In the genomic region with DNA sequence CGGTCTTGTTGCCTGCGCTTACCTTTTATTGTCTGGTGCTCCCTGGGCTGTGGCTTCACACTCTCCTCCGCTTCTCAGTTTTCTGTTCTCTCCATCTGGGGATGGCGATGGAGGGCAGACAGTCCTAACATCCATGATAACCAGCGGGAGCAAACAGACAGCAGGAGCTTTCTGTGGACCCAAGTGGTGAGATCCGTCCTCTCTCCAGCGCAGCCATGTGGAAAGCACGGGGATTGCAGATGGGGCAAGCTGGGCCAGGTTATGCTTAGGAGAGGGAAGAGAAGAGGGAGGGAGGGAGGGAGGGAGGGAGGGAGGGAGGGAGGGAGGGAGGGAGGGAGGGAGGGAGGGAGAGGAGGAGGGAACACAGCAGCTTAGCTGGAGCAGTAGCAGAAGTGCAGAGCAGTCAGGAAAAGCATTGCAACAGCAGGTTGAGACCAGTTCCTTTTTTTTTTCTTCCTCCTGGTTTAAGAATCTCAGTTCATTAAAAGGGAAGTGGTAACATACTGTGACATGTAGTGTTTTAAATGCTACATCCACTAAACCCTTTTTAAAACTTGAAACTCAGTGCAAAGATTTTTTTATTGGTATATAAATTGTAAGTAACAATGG, we compare ENCODE assay signal across 8 mouse cellular contexts. TPM values are rescaled to one million over a fixed set of nuclear protein-coding genes. Genes with fewer than 3 reads are reported as not detected.
DNase-seq lines count a peak whose midpoint lies in the region; ATAC-seq and TF ChIP-seq lines count a peak whose summit lies in the region.

Gene Zkscan17, minus strand, starts transcription at position 280 of the 609 bp plus-strand sequence.

- in situ Hi-C loops in Patski (cut with MboI; ENCODE audit: low pct_unique_long_range_greater_than_20kb): loop anchor here (5.0 to 10.0 kb wide), 2 partner anchors 46 to 248 kb away; no protein-coding TSS in a partner anchor

- WGBS in forebrain, embryonic 15.5 days: 56% methylated on average over 8 of the region's 8 CpGs
- WGBS in hindbrain, embryonic 12.5 days: 51% methylated on average over 8 of the region's 8 CpGs
- 44% methylated on average over 8 of the region's 8 CpGs for WGBS in liver, postnatal 0 days (ENCODE audit: insufficient replicate concordance)

- no peak within 1 kb of the TSS for H3K27ac ChIP-seq in forebrain, embryonic 15.5 days (replicated peaks)
- H3K27ac ChIP-seq in hindbrain, embryonic 12.5 days: no peak within 1 kb of the TSS
- H3K27ac ChIP-seq in liver, postnatal 0 days (ENCODE audit: low read depth): peak within 1 kb of the TSS; percentile 39; the same call in 1 of the 2 replicates

- no peaks in the 10 kb centered on the region for H3K36me3 ChIP-seq in forebrain, embryonic 15.5 days
- H3K36me3 ChIP-seq in hindbrain, embryonic 12.5 days: no peaks in the 10 kb centered on the region
- no peaks in the 10 kb centered on the region for H3K36me3 ChIP-seq in liver, postnatal 0 days (replicated peaks; ENCODE audit: insufficient read depth, low read length)

- no peaks in the 10 kb centered on the region for H3K27me3 ChIP-seq in Patski
- no peaks in the 10 kb centered on the region for H3K27me3 ChIP-seq in forebrain, embryonic 15.5 days
- no peaks in the 10 kb centered on the region for H3K27me3 ChIP-seq in hindbrain, embryonic 12.5 days
- no peaks in the 10 kb centered on the region for H3K27me3 ChIP-seq in liver, postnatal 0 days (ENCODE audit: insufficient read depth, low read length)

- ATAC-seq in Patski: no peak
- ATAC-seq in forebrain, embryonic 15.5 days (replicated peaks): no peak
- ATAC-seq in hindbrain, embryonic 12.5 days (ENCODE audit: low FRiP score): no peak
- peak; percentile 42; the same call in 1 of the 2 replicates for ATAC-seq in liver, postnatal 0 days

- TF ChIP-seq CTCF in Patski (IDR thresholded peaks at IDR 0.05): peak; percentile 30
- peak; percentile 42 for TF ChIP-seq CTCF in liver, postnatal 0 days (IDR thresholded peaks at IDR 0.05; ENCODE audit: low read depth)

- peak; percentile 15 to 28 for DNase-seq in cerebellum, postnatal 36 days
- DNase-seq in cerebellum, adult 9-11 months: no peak
- no peak for DNase-seq in Patski (ENCODE audit: low read depth, low spot score)
- DNase-seq in liver, postnatal 0 days: peak; percentile 61
- peak; percentile 22 for DNase-seq in retina, adult 2 months (ENCODE audit: low read depth, low spot score)
- no peak for DNase-seq in layer of hippocampus, postnatal 14 days (ENCODE audit: low spot score in 2 of 2)

- no peak within 1 kb of the TSS for H3K4me2 ChIP-seq in forebrain, embryonic 15.5 days (replicated peaks)
- no peak within 1 kb of the TSS for H3K4me2 ChIP-seq in hindbrain, embryonic 12.5 days (replicated peaks)
- no peak within 1 kb of the TSS for H3K4me2 ChIP-seq in liver, postnatal 0 days (ENCODE audit: low read depth, low read length)

- no peak within 1 kb of the TSS for H3K9ac ChIP-seq in forebrain, embryonic 15.5 days (replicated peaks)
- no peak within 1 kb of the TSS for H3K9ac ChIP-seq in hindbrain, embryonic 12.5 days
- H3K9ac ChIP-seq in liver, postnatal 0 days (replicated peaks): no peak within 1 kb of the TSS

- no peaks in the 10 kb centered on the region for H3K9me3 ChIP-seq in forebrain, embryonic 15.5 days
- H3K9me3 ChIP-seq in hindbrain, embryonic 12.5 days (replicated peaks): no peaks in the 10 kb centered on the region
- no peaks in the 10 kb centered on the region for H3K9me3 ChIP-seq in liver, postnatal 0 days (ENCODE audit: low read length)

- TF ChIP-seq EP300 in liver, postnatal 0 days (IDR thresholded peaks at IDR 0.05; ENCODE audit: low read depth): no peak

- POLR2A ChIA-PET in Patski (lab: Charles Lee): no interaction called here

- CTCF ChIA-PET in Patski (lab: Charles Lee): interaction anchor here (1.3 to 2.6 kb wide), 6 partner anchors 10 to 73 kb away, joined by 3 to 20 read pairs (median 9); no protein-coding TSS in a partner anchor

- peaks cover 7% of the 10 kb centered on the region; the same call in 1 of the 2 replicates for H3K4me1 ChIP-seq in forebrain, embryonic 15.5 days
- H3K4me1 ChIP-seq in hindbrain, embryonic 12.5 days: peaks cover 4% of the 10 kb centered on the region
- no peaks in the 10 kb centered on the region for H3K4me1 ChIP-seq in liver, postnatal 0 days (ENCODE audit: insufficient read depth)

- H3K4me3 ChIP-seq in forebrain, embryonic 15.5 days: no peak within 1 kb of the TSS
- H3K4me3 ChIP-seq in hindbrain, embryonic 12.5 days: no peak within 1 kb of the TSS
- H3K4me3 ChIP-seq in liver, postnatal 0 days (ENCODE audit: low read depth, low read length): no peak within 1 kb of the TSS

RNA-seq across cellular contexts. Expression of gene Zkscan17, which starts in this region (rescaled TPM):
- polyA plus RNA-seq in Patski (2021): 32.4 TPM
- 17.2 and 17.8 TPM in 2 replicates for polyA plus RNA-seq in forebrain, embryonic 15.5 days (2015; fragmentation: Nextera tagmentation; extraction: Ambion mirVana)
- polyA plus RNA-seq in hindbrain, embryonic 12.5 days (2016; fragmentation: Nextera tagmentation; extraction: Ambion mirVana): 24.2 and 26.0 TPM in 2 replicates
- polyA plus RNA-seq in liver, postnatal 0 days (2015; fragmentation: Nextera tagmentation; extraction: Ambion mirVana): 5.2 and 5.4 TPM in 2 replicates
- total RNA-seq in layer of hippocampus, postnatal 14 days (2021): 10 to 100 TPM in 1 of 2 experiments, 1 to 10 TPM in 1; 9.4 to 13.3 TPM

Comparison
In these comparisons a context has a peak if more than half of its experiments do, and no peak if none do; other contexts are left out.
1. DNase-seq: peak in cerebellum, postnatal 36 days (2 of 2), liver, postnatal 0 days (single experiment) and retina, adult 2 months (single experiment); none in cerebellum, adult 9-11 months (single experiment), Patski (single experiment) and layer of hippocampus, postnatal 14 days (0 of 2).